Mouse (Mus musculus): ENCODE data around the gene Ctnnbl1.

- TF ChIP-seq CTCF (IDR thresholded peaks at IDR 0.05; ENCODE audit: low read depth, low read length) (no peak), POLR2A (IDR thresholded peaks at IDR 0.05; ENCODE audit: borderline replicate concordance, low read depth, low read length) (no peak)
These were observed 118.6 kb downstream of the Ctnnbl1 start for GRCm38 (mm10) chr2:157855814-157856213.

All from bone marrow macrophage, adult 2 months (primary cell).